Mouse (Mus musculus): ENCODE results near the gene Rffl. TPM values are rescaled to one million over a fixed set of nuclear protein-coding genes. Genes with fewer than 3 reads are reported as not detected.
"Not testable (repeated sequence)": the region's sequence is repeated elsewhere in the genome, so short reads cannot be mapped to it uniquely, and the experiment has no call there.

Gene Rffl
- polyA plus RNA-seq, 1 experiment from 2014 or later = 4.7 TPM

- 44% methylated on average over 7 of the region's 7 CpGs for WGBS
Measured at GRCm38 (mm10) chr11:82837192-82837591, 33.8 kb downstream of the Rffl start.

GRCm38 (mm10) chr11:82835616-82836432 lies 35.2 kb downstream of the Rffl start:
- Histone ChIP-seq H3K4me3 (no peak overlapping the region), H3K9ac (no peak overlapping the region), H3K36me3 (no peaks in the 10 kb centered on the region), H3K27me3 (no peaks in the 10 kb centered on the region), H3K4me1 (replicated peaks) (peaks cover 35% of the 10 kb centered on the region), H3K4me2 (no peak overlapping the region), H3K9me3 (no peaks in the 10 kb centered on the region), H3K27ac (peak overlapping the region; percentile 44; the same call in 1 of the 2 replicates)
- no peak for ATAC-seq (ENCODE audit: low FRiP score)
- WGBS = 74% methylated on average over 11 of the region's 11 CpGs

More at GRCm38 (mm10) chr11:82837192-82837591, 33.8 kb downstream of the Rffl start:
- no peaks in the 10 kb centered on the region for H3K27me3 ChIP-seq
- H3K9me3 ChIP-seq = no peaks in the 10 kb centered on the region
- no peak overlapping the region for H3K4me2 ChIP-seq
- no peak overlapping the region for H3K9ac ChIP-seq
- H3K36me3 ChIP-seq = no peaks in the 10 kb centered on the region
- H3K27ac ChIP-seq = no peak overlapping the region
- H3K4me3 ChIP-seq = no peak overlapping the region
- peaks cover 24% of the 10 kb centered on the region for H3K4me1 ChIP-seq (replicated peaks)
- ATAC-seq (ENCODE audit: low FRiP score) = no peak

- H3K9me3 ChIP-seq; H3K27ac ChIP-seq; H3K36me3 ChIP-seq; H3K9ac ChIP-seq; ATAC-seq (ENCODE audit: low FRiP score); H3K4me2 ChIP-seq; H3K27me3 ChIP-seq; H3K4me3 ChIP-seq: not testable (repeated sequence)
- H3K4me1 ChIP-seq (replicated peaks) = peaks cover 37% of the 10 kb centered on the region
- WGBS = 90% methylated on average over 7 of the region's 7 CpGs
Measured at GRCm38 (mm10) chr11:82834359-82834758, 36.7 kb downstream of the Rffl start.

- peaks cover 37% of the 10 kb centered on the region for H3K4me1 ChIP-seq (replicated peaks)
- no peak overlapping the region for H3K4me2 ChIP-seq
- no peaks in the 10 kb centered on the region for H3K9me3 ChIP-seq
- H3K9ac ChIP-seq = no peak overlapping the region
- no peaks in the 10 kb centered on the region for H3K27me3 ChIP-seq
- no peak overlapping the region for H3K27ac ChIP-seq
- no peaks in the 10 kb centered on the region for H3K36me3 ChIP-seq
- no peak overlapping the region for H3K4me3 ChIP-seq
- ATAC-seq (ENCODE audit: low FRiP score) = no peak
- 77% methylated on average over 8 of the region's 8 CpGs for WGBS
Measured at GRCm38 (mm10) chr11:82833929-82834328, 37.1 kb downstream of the Rffl start.

GRCm38 (mm10) chr11:82832402-82832801 lies 38.6 kb downstream of the Rffl start:
- H3K4me1 ChIP-seq (replicated peaks) = peaks cover 23% of the 10 kb centered on the region
- H3K9me3 ChIP-seq; H3K36me3 ChIP-seq; H3K27ac ChIP-seq; H3K4me3 ChIP-seq; H3K4me2 ChIP-seq; ATAC-seq (ENCODE audit: low FRiP score); H3K9ac ChIP-seq; H3K27me3 ChIP-seq: not testable (repeated sequence)
- 84% methylated on average over 10 of the region's 10 CpGs for WGBS

- 16% methylated on average over 10 of the region's 10 CpGs for WGBS
- H3K4me1 ChIP-seq (replicated peaks) = peaks cover 21% of the 10 kb centered on the region
- ATAC-seq (ENCODE audit: low FRiP score) = peak; percentile 76
- no peak overlapping the region for H3K9ac ChIP-seq
- H3K27ac ChIP-seq = 0 out of 2 replicates have a peak overlapping the region, but pooled peaks have one; percentile 44
- 0 out of 2 replicates have a peak overlapping the region, but pooled peaks have one; percentile 8 for H3K4me3 ChIP-seq
- H3K27me3 ChIP-seq = no peaks in the 10 kb centered on the region
- peak overlapping the region; percentile 34 for H3K4me2 ChIP-seq
- no peaks in the 10 kb centered on the region for H3K9me3 ChIP-seq
- H3K36me3 ChIP-seq = no peaks in the 10 kb centered on the region
Measured at GRCm38 (mm10) chr11:82831008-82831893, 39.8 kb downstream of the Rffl start.

GRCm38 (mm10) chr11:82826818-82827217 lies 44.2 kb downstream of the Rffl start:
- ATAC-seq (ENCODE audit: low FRiP score) = no peak
- Histone ChIP-seq H3K27ac (no peak overlapping the region), H3K4me2 (no peak overlapping the region), H3K9ac (no peak overlapping the region), H3K4me3 (no peak overlapping the region), H3K9me3 (no peaks in the 10 kb centered on the region), H3K4me1 (replicated peaks) (peaks cover 20% of the 10 kb centered on the region), H3K36me3 (no peaks in the 10 kb centered on the region), H3K27me3 (no peaks in the 10 kb centered on the region)

- H3K27ac ChIP-seq = no peak overlapping the region
- H3K36me3 ChIP-seq = no peaks in the 10 kb centered on the region
- H3K4me2 ChIP-seq = no peak overlapping the region
- peaks cover 9% of the 10 kb centered on the region; the same call in 1 of the 2 replicates for H3K4me1 ChIP-seq (replicated peaks)
- no peaks in the 10 kb centered on the region for H3K9me3 ChIP-seq
- ATAC-seq (ENCODE audit: low FRiP score) = no peak
- H3K27me3 ChIP-seq = no peaks in the 10 kb centered on the region
- H3K9ac ChIP-seq = no peak overlapping the region
- no peak overlapping the region for H3K4me3 ChIP-seq
- WGBS = 90% methylated on average over 13 of the region's 13 CpGs
Measured at GRCm38 (mm10) chr11:82820788-82821456, 50.1 kb downstream of the Rffl start.

GRCm38 (mm10) chr11:82819350-82819749 lies 51.7 kb downstream of the Rffl start:
- H3K36me3 ChIP-seq = no peaks in the 10 kb centered on the region
- H3K9me3 ChIP-seq = no peaks in the 10 kb centered on the region
- WGBS = 54% methylated on average over 4 of the region's 4 CpGs
- no peaks in the 10 kb centered on the region for H3K27me3 ChIP-seq
- no peak overlapping the region for H3K4me2 ChIP-seq
- ATAC-seq (ENCODE audit: low FRiP score) = no peak
- no peak overlapping the region for H3K27ac ChIP-seq
- H3K4me3 ChIP-seq = no peak overlapping the region
- H3K4me1 ChIP-seq (replicated peaks) = peaks cover 9% of the 10 kb centered on the region; the same call in 1 of the 2 replicates
- H3K9ac ChIP-seq = no peak overlapping the region

- H3K4me1 ChIP-seq (replicated peaks) = no peaks in the 10 kb centered on the region
- H3K4me3 ChIP-seq = no peak overlapping the region
- H3K9me3 ChIP-seq = no peaks in the 10 kb centered on the region
- WGBS = 63% methylated on average over 5 of the region's 5 CpGs
- H3K9ac ChIP-seq = no peak overlapping the region
- peaks cover 7% of the 10 kb centered on the region for H3K36me3 ChIP-seq
- no peaks in the 10 kb centered on the region for H3K27me3 ChIP-seq
- ATAC-seq (ENCODE audit: low FRiP score) = no peak
- no peak overlapping the region for H3K4me2 ChIP-seq
- H3K27ac ChIP-seq = no peak overlapping the region
Measured at GRCm38 (mm10) chr11:82808485-82808884, 62.5 kb downstream of the Rffl start.

- ATAC-seq (ENCODE audit: low FRiP score) = no peak
- peaks cover 18% of the 10 kb centered on the region for H3K36me3 ChIP-seq
- no peaks in the 10 kb centered on the region for H3K9me3 ChIP-seq
- no peak overlapping the region for H3K4me2 ChIP-seq
- no peak overlapping the region for H3K4me3 ChIP-seq
- H3K27me3 ChIP-seq = no peaks in the 10 kb centered on the region
- H3K27ac ChIP-seq = no peak overlapping the region
- WGBS = 88% methylated on average over 3 of the region's 3 CpGs
- H3K4me1 ChIP-seq (replicated peaks) = no peaks in the 10 kb centered on the region
- no peak overlapping the region for H3K9ac ChIP-seq
Measured at GRCm38 (mm10) chr11:82807370-82807769, 63.6 kb downstream of the Rffl start.

GRCm38 (mm10) chr11:82806656-82807055 lies 64.4 kb downstream of the Rffl start:
- WGBS = 79% methylated on average over 3 of the region's 3 CpGs
- Histone ChIP-seq H3K9me3 (no peaks in the 10 kb centered on the region), H3K4me2 (no peak overlapping the region), H3K27me3 (no peaks in the 10 kb centered on the region), H3K27ac (no peak overlapping the region), H3K36me3 (peaks cover 25% of the 10 kb centered on the region), H3K9ac (no peak overlapping the region), H3K4me1 (replicated peaks) (no peaks in the 10 kb centered on the region), H3K4me3 (no peak overlapping the region)
- ATAC-seq (ENCODE audit: low FRiP score) = no peak
